ENCODE assay signal across 9 mouse cellular contexts in genomic region chr19:47014447-47015381, GRCm38 (mm10). TPM values are rescaled to one million over a fixed set of nuclear protein-coding genes. Genes with fewer than 3 reads are reported as not detected.
DNase-seq lines count a peak whose midpoint lies in the region; ATAC-seq and TF ChIP-seq lines count a peak whose summit lies in the region.
"Had no signal": no experiment of that assay in that cellular context is flagged by ENCODE, and none has a peak within 500 bp of the region (broad histone marks: within the 10 kb centered on the region; RNA-seq: fewer than 3 reads in every experiment).

Ina (plus strand) TSS chr19:47014698.
Nt5c2 (minus strand) TSS chr19:47015153.

- peak within 1 kb of the TSS; percentile 63 for H3K9ac ChIP-seq in ES-Bruce4 (ENCODE audit: low read depth, poor library complexity, severe bottlenecking)
- no peak within 1 kb of the TSS for H3K9ac ChIP-seq in heart, postnatal 0 days (replicated peaks; ENCODE audit: low read depth, low read length)

- peak; percentile 72 for ATAC-seq in heart, postnatal 0 days (ENCODE audit: insufficient read depth, low read depth)

- TF ChIP-seq CTCF in ES-Bruce4 (IDR thresholded peaks at IDR 0.05; ENCODE audit: low read depth, low read length): no peak
- TF ChIP-seq CTCF in heart, postnatal 0 days (IDR thresholded peaks at IDR 0.05; ENCODE audit: low read depth): no peak

- peak; percentile 39 to 52 for DNase-seq in adrenal gland, adult 18-20 months (ENCODE audit: low spot score in 2 of 2)
- peak; percentile 93 for DNase-seq in embryo, embryonic 11 days
- peak; percentile 25 for DNase-seq in heart, postnatal 0 days (ENCODE audit: low spot score)
- peak; percentile 69 to 82 for DNase-seq in layer of hippocampus, postnatal 10 days (ENCODE audit: low spot score in 2 of 2)
- DNase-seq in lung, postnatal 10 days: peak; percentile 38
- peak; percentile 88 to 90 for DNase-seq in right cerebral cortex, postnatal 10 days (ENCODE audit: low spot score in 2 of 2)
- DNase-seq in spleen, postnatal 14 days (ENCODE audit: low spot score in 2 of 2): no peak

- H3K4me2 ChIP-seq in heart, postnatal 0 days (ENCODE audit: low read depth, low read length): peak within 1 kb of the TSS; percentile 53

- H3K36me3 ChIP-seq in ES-Bruce4 (ENCODE audit: control insufficient read depth, insufficient read depth, low read length, poor library complexity, severe bottlenecking): no peaks in the 10 kb centered on the region
- no peaks in the 10 kb centered on the region for H3K36me3 ChIP-seq in heart, postnatal 0 days (replicated peaks; ENCODE audit: control insufficient read depth, insufficient read depth, low read length)

- WGBS in heart, postnatal 0 days: under 1% methylated on average over 122 of the region's 124 CpGs

- H3K4me3 ChIP-seq in ES-Bruce4 (ENCODE audit: low read depth, low read length): peak within 1 kb of the TSS; percentile 84
- H3K4me3 ChIP-seq in heart, postnatal 0 days (ENCODE audit: low read depth, low read length): peak within 1 kb of the TSS; percentile 37

- H3K9me3 ChIP-seq in ES-Bruce4 (replicated peaks; ENCODE audit: control insufficient read depth, insufficient read depth, low read length, poor library complexity, severe bottlenecking): no peaks in the 10 kb centered on the region
- no peaks in the 10 kb centered on the region for H3K9me3 ChIP-seq in heart, postnatal 0 days (replicated peaks; ENCODE audit: control insufficient read depth, low read length)

- 0 out of 2 replicates have a peak, but pooled peaks have one; percentile 3 for TF ChIP-seq EP300 in ES-Bruce4 (IDR thresholded peaks at IDR 0.05; ENCODE audit: insufficient read depth, low read depth, low read length)
- no peak for TF ChIP-seq EP300 in heart, postnatal 0 days (IDR thresholded peaks at IDR 0.05; ENCODE audit: low read depth)

- peaks cover 1% of the 10 kb centered on the region for H3K4me1 ChIP-seq in ES-Bruce4 (ENCODE audit: control insufficient read depth, insufficient read depth, low read length)
- no peaks in the 10 kb centered on the region; the same call in 1 of the 2 replicates for H3K4me1 ChIP-seq in heart, postnatal 0 days (ENCODE audit: control insufficient read depth, insufficient read depth)

- TF ChIP-seq POLR2A in ES-Bruce4 (IDR thresholded peaks at IDR 0.05; ENCODE audit: insufficient read depth, low read length): peak; percentile 20

- H3K27me3 ChIP-seq in ES-Bruce4 (ENCODE audit: control insufficient read depth, insufficient read depth, low read length, poor library complexity, severe bottlenecking): no peaks in the 10 kb centered on the region
- peaks cover 77% of the 10 kb centered on the region for H3K27me3 ChIP-seq in heart, postnatal 0 days (ENCODE audit: control insufficient read depth, insufficient read depth, low read length)

- H3K27ac ChIP-seq in ES-Bruce4 (ENCODE audit: insufficient read depth, low read length): no peak within 1 kb of the TSS
- no peak within 1 kb of the TSS for H3K27ac ChIP-seq in heart, postnatal 0 days (ENCODE audit: low read depth)

RNA-seq across cellular contexts. Expression of gene Ina, which starts in this region (rescaled TPM):
- 21.2 and 21.9 TPM in 2 replicates for polyA plus RNA-seq in ES-Bruce4 (2011; ENCODE audit: insufficient read depth, insufficient read length, low read depth, missing spikeins)
- total RNA-seq in adrenal gland, adult 18-20 months (2021): 1 to 10 TPM; 7.8 to 8.6 TPM
- not detected in 2 replicates for total RNA-seq in heart, postnatal 0 days (2014; rRNA removed; ENCODE audit: low replicate concordance)
- not detected in 2 replicates for polyA plus RNA-seq in heart, postnatal 0 days (2015; fragmentation: Nextera tagmentation; extraction: Ambion mirVana)
- total RNA-seq in layer of hippocampus, postnatal 10 days (2021): 100 to 1,000 TPM; 197 to 202 TPM
- total RNA-seq: hematopoietic stem cell, adult 5-6 weeks had no signal

RNA-seq across cellular contexts. Expression of gene Nt5c2, which starts in this region (rescaled TPM):
- polyA plus RNA-seq in ES-Bruce4 (2011; ENCODE audit: insufficient read depth, insufficient read length, low read depth, missing spikeins): 62.4 and 76.9 TPM in 2 replicates
- 10 to 100 TPM; 57.5 to 68.4 TPM for total RNA-seq in adrenal gland, adult 18-20 months (2021)
- total RNA-seq in heart, postnatal 0 days (2014; rRNA removed; ENCODE audit: low replicate concordance): 33.9 and 48.1 TPM in 2 replicates
- polyA plus RNA-seq in heart, postnatal 0 days (2015; fragmentation: Nextera tagmentation; extraction: Ambion mirVana): 92.7 and 111 TPM in 2 replicates
- 10 to 100 TPM; 65.6 to 78.1 TPM for total RNA-seq in layer of hippocampus, postnatal 10 days (2021)

Comparison
In these comparisons a context has a peak if more than half of its experiments do, and no peak if none do; other contexts are left out.
1. RNA of gene Ina (total RNA-seq): 197 to 202 TPM in layer of hippocampus, postnatal 10 days; 7.8 to 8.6 TPM in adrenal gland, adult 18-20 months and not detected in heart, postnatal 0 days; every median in the first group is over 10 times any median in the second.
2. RNA of gene Ina (polyA plus RNA-seq): 21.2 to 21.9 TPM in ES-Bruce4; not detected in heart, postnatal 0 days; every median in the first group is over 10 times any median in the second.
3. DNase-seq: peak in adrenal gland, adult 18-20 months (2 of 2), embryo, embryonic 11 days (single experiment), heart, postnatal 0 days (single experiment), layer of hippocampus, postnatal 10 days (2 of 2), lung, postnatal 10 days (single experiment) and right cerebral cortex, postnatal 10 days (2 of 2); none in spleen, postnatal 14 days (0 of 2).